Comparison of ENCODE assay signal across 9 mouse cellular contexts in the genomic region with DNA sequence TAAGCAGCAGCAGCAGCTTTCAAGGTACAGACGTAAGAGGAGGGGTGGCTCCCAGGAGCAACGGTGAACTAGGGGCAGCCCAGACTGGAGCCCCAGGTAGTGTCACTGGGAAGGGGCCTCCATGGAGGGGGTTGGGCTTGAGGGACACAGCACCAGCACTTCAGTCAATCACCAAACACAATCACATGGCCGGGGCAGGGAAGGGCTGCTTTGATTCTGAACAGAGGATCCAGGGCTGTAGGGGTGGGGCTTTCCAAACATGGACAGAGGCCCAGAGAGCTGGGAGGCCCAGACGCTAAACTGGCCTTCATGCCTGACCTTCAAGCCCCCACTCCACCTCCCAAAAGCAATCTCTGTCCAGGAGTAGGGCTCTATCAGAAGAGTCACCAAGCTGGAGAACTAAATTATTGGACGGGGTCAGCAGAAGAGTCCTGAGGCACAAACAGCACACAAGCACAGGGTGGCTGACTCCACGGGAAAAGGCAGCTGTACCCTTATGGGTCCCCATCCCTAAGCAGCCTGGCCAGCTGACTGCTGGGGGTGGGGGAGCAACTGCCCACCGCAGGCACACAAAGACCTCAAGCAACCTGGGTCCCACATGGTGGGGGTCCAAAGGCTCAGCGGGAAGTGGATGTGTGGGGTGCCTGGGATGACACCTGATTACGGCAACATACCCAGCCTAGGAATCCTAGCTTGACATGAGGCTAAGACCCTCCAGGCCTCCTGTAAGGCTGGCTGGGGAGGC. TPM values are rescaled to one million over a fixed set of nuclear protein-coding genes. Genes with fewer than 3 reads are reported as not detected.
DNase-seq lines count a peak whose midpoint lies in the region; ATAC-seq lines count a peak whose summit lies in the region.
"Had no signal": no experiment of that assay in that cellular context is flagged by ENCODE, and none has a peak within 500 bp of the region (broad histone marks: within the 10 kb centered on the region; RNA-seq: fewer than 3 reads in every experiment).

No protein-coding gene starts in this region.

- H3K9me3 ChIP-seq in kidney, embryonic 14.5 days (ENCODE audit: control insufficient read depth, low read length), result no peaks in the 10 kb centered on the region
- no peaks in the 10 kb centered on the region for H3K9me3 ChIP-seq in forebrain, embryonic 16.5 days (ENCODE audit: control insufficient read depth, low read length)
- no peaks in the 10 kb centered on the region for H3K9me3 ChIP-seq in midbrain, embryonic 10.5 days (replicated peaks)

- H3K36me3 ChIP-seq in kidney, embryonic 14.5 days (ENCODE audit: control insufficient read depth, insufficient read depth, low read length), result peaks cover 34% of the 10 kb centered on the region
- peaks cover 11% of the 10 kb centered on the region for H3K36me3 ChIP-seq in forebrain, embryonic 16.5 days (ENCODE audit: control insufficient read depth, insufficient read depth)
- peaks cover 39% of the 10 kb centered on the region for H3K36me3 ChIP-seq in midbrain, embryonic 10.5 days

- no peaks in the 10 kb centered on the region for H3K27me3 ChIP-seq in kidney, embryonic 14.5 days (ENCODE audit: control insufficient read depth, insufficient read depth, low read length)
- no peaks in the 10 kb centered on the region for H3K27me3 ChIP-seq in forebrain, embryonic 16.5 days (replicated peaks; ENCODE audit: control insufficient read depth, insufficient read depth, low read length)
- peaks cover 15% of the 10 kb centered on the region; the same call in 1 of the 2 replicates for H3K27me3 ChIP-seq in midbrain, embryonic 10.5 days (ENCODE audit: low read depth, poor library complexity, severe bottlenecking)

- H3K4me2 ChIP-seq in kidney, embryonic 14.5 days (replicated peaks; ENCODE audit: low read depth, low read length), result no peak overlapping the region; the same call in 1 of the 2 replicates
- peak overlapping the region; percentile 84 for H3K4me2 ChIP-seq in forebrain, embryonic 16.5 days (ENCODE audit: low read length)

- H3K9ac ChIP-seq in kidney, embryonic 14.5 days (ENCODE audit: low read depth, low read length), result 0 out of 2 replicates have a peak overlapping the region, but pooled peaks have one; percentile 0
- no peak overlapping the region for H3K9ac ChIP-seq in forebrain, embryonic 16.5 days (replicated peaks; ENCODE audit: low read depth, low read length)
- H3K9ac ChIP-seq: lung, embryonic 14.5 days had no signal

- no peak overlapping the region for H3K27ac ChIP-seq in kidney, embryonic 14.5 days (ENCODE audit: low read depth, low read length)
- H3K27ac ChIP-seq in forebrain, embryonic 16.5 days (ENCODE audit: low read length), result no peak overlapping the region
- H3K27ac ChIP-seq in midbrain, embryonic 10.5 days (replicated peaks), result peak overlapping the region; percentile 68; the same call in 1 of the 2 replicates

- 63% methylated on average over 9 of the region's 9 CpGs for WGBS in kidney, embryonic 14.5 days
- WGBS in forebrain, embryonic 16.5 days, result 64% methylated on average over 9 of the region's 9 CpGs
- 67% methylated on average over 9 of the region's 9 CpGs for WGBS in midbrain, embryonic 10.5 days

- ATAC-seq in kidney, embryonic 14.5 days (ENCODE audit: low FRiP score, low TSS enrichment), result no peak
- peak; percentile 11; the same call in 1 of the 2 replicates for ATAC-seq in forebrain, embryonic 16.5 days
- no peak for ATAC-seq in activated CD4-positive, CD25-positive, alpha-beta regulatory T cell, adult 4 months

- DNase-seq in kidney, postnatal 10 days, result no peak
- peak; percentile 29 to 37 for DNase-seq in cerebellum, postnatal 10 days
- no peak for DNase-seq in midbrain, embryonic 10.5 days (ENCODE audit: low spot score)
- no peak for DNase-seq in layer of hippocampus, postnatal 36 days
- DNase-seq in gastrocnemius, adult 18-20 months (ENCODE audit: low spot score), result no peak

- no peak overlapping the region for H3K4me3 ChIP-seq in kidney, embryonic 14.5 days (ENCODE audit: low read length)
- no peak overlapping the region for H3K4me3 ChIP-seq in forebrain, embryonic 16.5 days (replicated peaks; ENCODE audit: low read length)
- H3K4me3 ChIP-seq in midbrain, embryonic 10.5 days, result peak overlapping the region; percentile 55; the same call in 1 of the 2 replicates

- H3K4me1 ChIP-seq in kidney, embryonic 14.5 days (ENCODE audit: control insufficient read depth, insufficient read depth, low read length), result peaks cover 27% of the 10 kb centered on the region
- peaks cover 34% of the 10 kb centered on the region for H3K4me1 ChIP-seq in forebrain, embryonic 16.5 days (replicated peaks; ENCODE audit: control insufficient read depth, insufficient read depth, low read length)
- peaks cover 58% of the 10 kb centered on the region for H3K4me1 ChIP-seq in midbrain, embryonic 10.5 days

RNA-seq across cellular contexts. Expression of a gene that starts 0.7 kb away (rescaled TPM):
- polyA plus RNA-seq in kidney, embryonic 14.5 days (2014; fragmentation: Nextera tagmentation; extraction: Ambion mirVana), result 0.46 and 1.6 TPM in 2 replicates
- 52.4 and 70.3 TPM in 2 replicates for polyA plus RNA-seq in forebrain, embryonic 16.5 days (2015; fragmentation: Nextera tagmentation; extraction: Ambion mirVana)
- polyA plus RNA-seq in midbrain, embryonic 10.5 days (2016; fragmentation: Nextera tagmentation; extraction: Ambion mirVana), result 8.9 and 15.1 TPM in 2 replicates
- 100 to 1,000 TPM; 250 to 269 TPM for total RNA-seq in layer of hippocampus, postnatal 36 days (2021)
- total RNA-seq in gastrocnemius, adult 18-20 months (2021), result under 1 TPM; 0.39 to 0.47 TPM
- polyA plus RNA-seq in activated CD4-positive, CD25-positive, alpha-beta regulatory T cell, adult 4 months (2017; shearing (Covaris generic)), result not detected
- polyA plus RNA-seq: lung, embryonic 14.5 days had no signal

RNA-seq across cellular contexts. Expression of a gene that starts 7.7 kb away (rescaled TPM):
- polyA plus RNA-seq in kidney, embryonic 14.5 days (2014; fragmentation: Nextera tagmentation; extraction: Ambion mirVana), result 22.0 and 34.1 TPM in 2 replicates
- 88.4 and 111 TPM in 2 replicates for polyA plus RNA-seq in forebrain, embryonic 16.5 days (2015; fragmentation: Nextera tagmentation; extraction: Ambion mirVana)
- polyA plus RNA-seq in midbrain, embryonic 10.5 days (2016; fragmentation: Nextera tagmentation; extraction: Ambion mirVana), result 43.7 and 48.4 TPM in 2 replicates
- 100 to 1,000 TPM; 319 to 341 TPM for total RNA-seq in layer of hippocampus, postnatal 36 days (2021)
- 10 to 100 TPM; 18.2 to 21.3 TPM for total RNA-seq in gastrocnemius, adult 18-20 months (2021)
- polyA plus RNA-seq in activated CD4-positive, CD25-positive, alpha-beta regulatory T cell, adult 4 months (2017; shearing (Covaris generic)), result 10 to 100 TPM; 26.8 to 51.1 TPM

RNA-seq across cellular contexts. Expression of a gene that starts 13.8 kb away (rescaled TPM):
- 9.1 and 14.1 TPM in 2 replicates for polyA plus RNA-seq in kidney, embryonic 14.5 days (2014; fragmentation: Nextera tagmentation; extraction: Ambion mirVana)
- 7.9 and 9.9 TPM in 2 replicates for polyA plus RNA-seq in forebrain, embryonic 16.5 days (2015; fragmentation: Nextera tagmentation; extraction: Ambion mirVana)
- polyA plus RNA-seq in midbrain, embryonic 10.5 days (2016; fragmentation: Nextera tagmentation; extraction: Ambion mirVana), result 18.8 and 20.9 TPM in 2 replicates
- 1 to 10 TPM in 1 of 2 experiments, under 1 TPM in 1; 0.66 to 1.1 TPM for total RNA-seq in layer of hippocampus, postnatal 36 days (2021)
- under 1 TPM; 0.09 to 0.14 TPM for total RNA-seq in gastrocnemius, adult 18-20 months (2021)
- polyA plus RNA-seq in activated CD4-positive, CD25-positive, alpha-beta regulatory T cell, adult 4 months (2017; shearing (Covaris generic)), result 10 to 100 TPM in 1 of 2 experiments, 1 to 10 TPM in 1; 5.3 to 12.7 TPM

RNA-seq across cellular contexts. Expression of a gene that starts 16.1 kb away (rescaled TPM):
- polyA plus RNA-seq in kidney, embryonic 14.5 days (2014; fragmentation: Nextera tagmentation; extraction: Ambion mirVana), result 50.7 and 54.5 TPM in 2 replicates
- 56.4 and 65.9 TPM in 2 replicates for polyA plus RNA-seq in forebrain, embryonic 16.5 days (2015; fragmentation: Nextera tagmentation; extraction: Ambion mirVana)
- polyA plus RNA-seq in midbrain, embryonic 10.5 days (2016; fragmentation: Nextera tagmentation; extraction: Ambion mirVana), result 45.1 and 47.0 TPM in 2 replicates
- total RNA-seq in layer of hippocampus, postnatal 36 days (2021), result 10 to 100 TPM; 42.2 to 48.4 TPM
- 1 to 10 TPM; 6.6 to 7.5 TPM for total RNA-seq in gastrocnemius, adult 18-20 months (2021)
- 10 to 100 TPM; 82.1 to 97.0 TPM for polyA plus RNA-seq in activated CD4-positive, CD25-positive, alpha-beta regulatory T cell, adult 4 months (2017; shearing (Covaris generic))

RNA-seq across cellular contexts. Expression of a gene that starts 17.2 kb away (rescaled TPM):
- polyA plus RNA-seq in kidney, embryonic 14.5 days (2014; fragmentation: Nextera tagmentation; extraction: Ambion mirVana), result 1,491 and 1,701 TPM in 2 replicates
- polyA plus RNA-seq in forebrain, embryonic 16.5 days (2015; fragmentation: Nextera tagmentation; extraction: Ambion mirVana), result 684 and 749 TPM in 2 replicates
- polyA plus RNA-seq in midbrain, embryonic 10.5 days (2016; fragmentation: Nextera tagmentation; extraction: Ambion mirVana), result 905 and 1,135 TPM in 2 replicates
- total RNA-seq in layer of hippocampus, postnatal 36 days (2021), result 100 to 1,000 TPM; 556 TPM
- 100 to 1,000 TPM; 526 to 630 TPM for total RNA-seq in gastrocnemius, adult 18-20 months (2021)
- polyA plus RNA-seq in activated CD4-positive, CD25-positive, alpha-beta regulatory T cell, adult 4 months (2017; shearing (Covaris generic)), result 1,000 to 10,000 TPM; 3,324 to 3,604 TPM

Comparison
In these comparisons a context has a peak if more than half of its experiments do, and no peak if none do; other contexts are left out.
1. DNase-seq: peak in cerebellum, postnatal 10 days (2 of 2); none in kidney, postnatal 10 days (single experiment), midbrain, embryonic 10.5 days (single experiment), layer of hippocampus, postnatal 36 days (0 of 2) and gastrocnemius, adult 18-20 months (single experiment).